17 mouse cellular contexts compared by ENCODE assay signal in genomic region chr17:14606356-14606989, GRCm38 (mm10).
"Had no signal": no experiment of that assay in that cellular context is flagged by ENCODE, and none has a peak within 500 bp of the region (broad histone marks: within the 10 kb centered on the region; RNA-seq: fewer than 3 reads in every experiment).

No protein-coding gene starts in this region.

- H3K9me3 ChIP-seq: kidney, embryonic 15.5 days; liver, embryonic 13.5 days; midbrain, embryonic 12.5 days; midbrain, embryonic 15.5 days; neural tube, embryonic 12.5 days; neural tube, embryonic 15.5 days; stomach, embryonic 15.5 days had no signal

- ATAC-seq: midbrain, embryonic 15.5 days had no signal

- H3K27ac ChIP-seq: kidney, embryonic 15.5 days; liver, embryonic 13.5 days; midbrain, embryonic 12.5 days; midbrain, embryonic 15.5 days; neural tube, embryonic 12.5 days; neural tube, embryonic 15.5 days; stomach, embryonic 15.5 days had no signal

- H3K4me3 ChIP-seq: kidney, embryonic 15.5 days; liver, embryonic 13.5 days; midbrain, embryonic 12.5 days; midbrain, embryonic 15.5 days; neural tube, embryonic 12.5 days; neural tube, embryonic 15.5 days; stomach, embryonic 15.5 days had no signal

- DNase-seq: kidney, adult 8-10 months; kidney, postnatal 10 days; kidney, postnatal 36 days; left cerebral cortex, postnatal 4 days; liver, embryonic 13.5 days; lung, adult 2 months; lung, postnatal 14 days; lung, postnatal 4 days; right cerebral cortex, postnatal 25 days; spleen, adult 18-20 months; thymus, postnatal 25 days had no signal

- H3K4me2 ChIP-seq: kidney, embryonic 15.5 days; liver, embryonic 13.5 days; midbrain, embryonic 12.5 days; midbrain, embryonic 15.5 days; neural tube, embryonic 12.5 days; neural tube, embryonic 15.5 days; stomach, embryonic 15.5 days had no signal

- H3K9ac ChIP-seq: kidney, embryonic 15.5 days; liver, embryonic 13.5 days; midbrain, embryonic 12.5 days; midbrain, embryonic 15.5 days; neural tube, embryonic 12.5 days; neural tube, embryonic 15.5 days; stomach, embryonic 15.5 days had no signal

- H3K27me3 ChIP-seq: kidney, embryonic 15.5 days; liver, embryonic 13.5 days; midbrain, embryonic 12.5 days; midbrain, embryonic 15.5 days; neural tube, embryonic 12.5 days; neural tube, embryonic 15.5 days; stomach, embryonic 15.5 days had no signal

- H3K4me1 ChIP-seq: kidney, embryonic 15.5 days; liver, embryonic 13.5 days; midbrain, embryonic 12.5 days; midbrain, embryonic 15.5 days; neural tube, embryonic 12.5 days; neural tube, embryonic 15.5 days; stomach, embryonic 15.5 days had no signal

- H3K36me3 ChIP-seq: kidney, embryonic 15.5 days; liver, embryonic 13.5 days; midbrain, embryonic 12.5 days; midbrain, embryonic 15.5 days; neural tube, embryonic 12.5 days; neural tube, embryonic 15.5 days; stomach, embryonic 15.5 days had no signal
